Mouse (Mus musculus): ENCODE results near the gene Twf2. TPM values are rescaled to one million over a fixed set of nuclear protein-coding genes. Genes with fewer than 3 reads are reported as not detected.

The Twf2 gene
- polyA plus RNA-seq, 1 experiment from 2014 or later, result 64.2 TPM

DNA sequence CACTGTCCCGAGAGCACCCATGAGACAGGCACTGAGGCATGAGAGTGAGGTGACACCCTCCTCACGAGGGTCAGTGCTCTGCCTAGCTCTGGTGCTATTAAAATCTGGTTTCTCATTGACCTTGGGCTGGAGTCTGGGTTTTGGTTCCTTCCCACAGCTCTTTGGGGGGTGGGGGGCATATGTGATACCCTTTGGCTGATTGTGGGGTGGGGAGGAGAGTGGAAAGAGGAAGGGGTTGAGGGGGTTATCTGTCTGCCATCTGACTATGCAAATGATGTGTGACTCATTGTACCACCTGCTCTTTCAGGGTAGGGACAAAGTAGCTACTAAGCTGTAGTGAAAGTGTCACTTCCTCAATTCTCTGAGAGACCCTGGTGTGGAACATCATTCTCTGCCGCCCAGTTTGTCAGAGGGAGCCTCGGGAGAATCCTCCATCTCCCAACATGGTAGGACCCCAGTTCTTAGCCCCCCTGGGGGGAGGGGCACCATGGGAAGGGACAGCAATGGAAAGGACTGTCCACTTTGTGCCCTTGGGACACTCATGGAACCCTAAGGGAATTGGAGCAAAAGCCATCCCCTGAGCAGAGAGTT lies 19.4 kb downstream of the Twf2 start, which contains the start of gene Tlr9:
Tlr9 (plus strand) TSS at position 338 of the 591 bp plus-strand sequence.
- ATAC-seq (no peak), DNase-seq (ENCODE audit: low spot score) (no peak)
- peaks cover 6% of the 10 kb centered on the region; the same call in 1 of the 2 replicates for H3K4me1 ChIP-seq (ENCODE audit: insufficient read depth, low read depth, low read length)
- H3K9ac ChIP-seq (replicated peaks; ENCODE audit: low read depth), result no peak within 1 kb of the TSS
- H3K9me3 ChIP-seq (ENCODE audit: low read length), result no peaks in the 10 kb centered on the region
- no peak within 1 kb of the TSS for H3K27ac ChIP-seq (ENCODE audit: low read length)
- WGBS, result 61% methylated on average over 4 of the region's 4 CpGs
- no peaks in the 10 kb centered on the region for H3K27me3 ChIP-seq (replicated peaks; ENCODE audit: insufficient read depth, low read length)
- TF ChIP-seq CTCF (IDR thresholded peaks at IDR 0.05) (no peak), EP300 (IDR thresholded peaks at IDR 0.05) (no peak)
- no peak within 1 kb of the TSS for H3K4me3 ChIP-seq (ENCODE audit: low read depth, low read length)
- no peak within 1 kb of the TSS for H3K4me2 ChIP-seq (replicated peaks; ENCODE audit: low read depth, low read length)
- no peaks in the 10 kb centered on the region for H3K36me3 ChIP-seq (ENCODE audit: insufficient read depth, low read length)

DNA sequence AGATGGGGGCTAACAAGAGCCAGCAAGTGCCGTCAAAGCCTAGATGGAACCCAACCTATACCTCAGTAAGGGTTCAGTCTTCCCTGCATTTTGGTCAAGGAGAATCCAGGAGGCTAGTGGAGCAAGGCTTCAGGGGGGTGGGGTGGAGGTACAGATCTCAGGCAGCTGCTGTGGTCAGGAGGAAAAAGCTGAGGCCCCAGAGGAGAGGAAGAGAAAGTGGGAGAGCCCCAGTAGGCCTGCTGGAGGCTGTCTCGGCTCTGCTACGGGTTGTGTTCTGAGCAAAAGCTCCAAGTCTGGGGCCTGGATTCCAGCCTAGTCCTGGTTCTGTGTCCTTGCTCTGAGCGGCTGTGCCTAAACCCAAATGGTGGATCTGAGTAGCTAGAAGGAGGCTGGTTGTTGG lies 20.1 kb downstream of the Twf2 start:
- ATAC-seq (no peak), DNase-seq (ENCODE audit: low spot score) (no peak)
- Histone ChIP-seq H3K36me3 (ENCODE audit: insufficient read depth, low read length) (no peaks in the 10 kb centered on the region), H3K27ac (ENCODE audit: low read length) (no peak overlapping the region), H3K27me3 (replicated peaks; ENCODE audit: insufficient read depth, low read length) (no peaks in the 10 kb centered on the region), H3K9me3 (ENCODE audit: low read length) (no peaks in the 10 kb centered on the region), H3K4me3 (ENCODE audit: low read depth, low read length) (no peak overlapping the region), H3K4me1 (ENCODE audit: insufficient read depth, low read depth, low read length) (peaks cover 6% of the 10 kb centered on the region; the same call in 1 of the 2 replicates), H3K9ac (replicated peaks; ENCODE audit: low read depth) (no peak overlapping the region), H3K4me2 (replicated peaks; ENCODE audit: low read depth, low read length) (no peak overlapping the region)
- no peak for TF ChIP-seq CTCF (IDR thresholded peaks at IDR 0.05)
- TF ChIP-seq EP300 (IDR thresholded peaks at IDR 0.05), result no peak
- WGBS, result 83% methylated on average over 4 of the region's 4 CpGs

DNA sequence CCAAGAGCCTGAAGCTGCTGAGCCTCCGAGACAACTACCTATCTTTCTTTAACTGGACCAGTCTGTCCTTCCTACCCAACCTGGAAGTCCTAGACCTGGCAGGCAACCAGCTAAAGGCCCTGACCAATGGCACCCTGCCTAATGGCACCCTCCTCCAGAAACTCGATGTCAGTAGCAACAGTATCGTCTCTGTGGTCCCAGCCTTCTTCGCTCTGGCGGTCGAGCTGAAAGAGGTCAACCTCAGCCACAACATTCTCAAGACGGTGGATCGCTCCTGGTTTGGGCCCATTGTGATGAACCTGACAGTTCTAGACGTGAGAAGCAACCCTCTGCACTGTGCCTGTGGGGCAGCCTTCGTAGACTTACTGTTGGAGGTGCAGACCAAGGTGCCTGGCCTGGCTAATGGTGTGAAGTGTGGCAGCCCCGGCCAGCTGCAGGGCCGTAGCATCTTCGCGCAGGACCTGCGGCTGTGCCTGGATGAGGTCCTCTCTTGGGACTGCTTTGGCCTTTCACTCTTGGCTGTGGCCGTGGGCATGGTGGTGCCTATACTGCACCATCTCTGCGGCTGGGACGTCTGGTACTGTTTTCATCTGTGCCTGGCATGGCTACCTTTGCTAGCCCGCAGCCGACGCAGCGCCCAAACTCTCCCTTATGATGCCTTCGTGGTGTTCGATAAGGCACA lies 22.7 kb downstream of the Twf2 start:
- 53% methylated on average over 24 of the region's 24 CpGs for WGBS
- Histone ChIP-seq H3K4me2 (replicated peaks; ENCODE audit: low read depth, low read length) (peak overlapping the region; percentile 61), H3K36me3 (ENCODE audit: insufficient read depth, low read length) (no peaks in the 10 kb centered on the region), H3K27me3 (replicated peaks; ENCODE audit: insufficient read depth, low read length) (no peaks in the 10 kb centered on the region), H3K27ac (ENCODE audit: low read length) (no peak overlapping the region), H3K4me3 (ENCODE audit: low read depth, low read length) (peak overlapping the region; percentile 20), H3K9me3 (ENCODE audit: low read length) (no peaks in the 10 kb centered on the region), H3K9ac (replicated peaks; ENCODE audit: low read depth) (no peak overlapping the region), H3K4me1 (ENCODE audit: insufficient read depth, low read depth, low read length) (peaks cover 6% of the 10 kb centered on the region; the same call in 1 of the 2 replicates)
- no peak; the same call in 1 of the 2 replicates for ATAC-seq
- DNase-seq (ENCODE audit: low spot score), result no peak
- TF ChIP-seq CTCF (IDR thresholded peaks at IDR 0.05) (no peak), EP300 (IDR thresholded peaks at IDR 0.05) (no peak)

DNA sequence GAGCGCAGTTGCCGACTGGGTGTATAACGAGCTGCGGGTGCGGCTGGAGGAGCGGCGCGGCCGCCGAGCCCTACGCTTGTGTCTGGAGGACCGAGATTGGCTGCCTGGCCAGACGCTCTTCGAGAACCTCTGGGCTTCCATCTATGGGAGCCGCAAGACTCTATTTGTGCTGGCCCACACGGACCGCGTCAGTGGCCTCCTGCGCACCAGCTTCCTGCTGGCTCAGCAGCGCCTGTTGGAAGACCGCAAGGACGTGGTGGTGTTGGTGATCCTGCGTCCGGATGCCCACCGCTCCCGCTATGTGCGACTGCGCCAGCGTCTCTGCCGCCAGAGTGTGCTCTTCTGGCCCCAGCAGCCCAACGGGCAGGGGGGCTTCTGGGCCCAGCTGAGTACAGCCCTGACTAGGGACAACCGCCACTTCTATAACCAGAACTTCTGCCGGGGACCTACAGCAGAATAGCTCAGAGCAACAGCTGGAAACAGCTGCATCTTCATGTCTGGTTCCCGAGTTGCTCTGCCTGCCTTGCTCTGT lies 23.3 kb downstream of the Twf2 start:
- peak overlapping the region; percentile 61 for H3K4me2 ChIP-seq (replicated peaks; ENCODE audit: low read depth, low read length)
- H3K27me3 ChIP-seq (replicated peaks; ENCODE audit: insufficient read depth, low read length), result no peaks in the 10 kb centered on the region
- TF ChIP-seq CTCF (IDR thresholded peaks at IDR 0.05), result peak; percentile 69
- no peak for TF ChIP-seq EP300 (IDR thresholded peaks at IDR 0.05)
- DNase-seq (ENCODE audit: low spot score) (peak; percentile 85), ATAC-seq (peak; percentile 71)
- 3% methylated on average over 33 of the region's 34 CpGs for WGBS
- H3K4me1 ChIP-seq (ENCODE audit: insufficient read depth, low read depth, low read length), result peaks cover 6% of the 10 kb centered on the region; the same call in 1 of the 2 replicates
- H3K36me3 ChIP-seq (ENCODE audit: insufficient read depth, low read length), result no peaks in the 10 kb centered on the region
- no peak overlapping the region for H3K27ac ChIP-seq (ENCODE audit: low read length)
- H3K9me3 ChIP-seq (ENCODE audit: low read length), result no peaks in the 10 kb centered on the region
- peak overlapping the region; percentile 20 for H3K4me3 ChIP-seq (ENCODE audit: low read depth, low read length)
- H3K9ac ChIP-seq (replicated peaks; ENCODE audit: low read depth), result 0 out of 2 replicates have a peak overlapping the region, but pooled peaks have one; percentile 2

- Histone ChIP-seq H3K4me1 (ENCODE audit: insufficient read depth, low read depth, low read length) (peaks cover 6% of the 10 kb centered on the region; the same call in 1 of the 2 replicates), H3K4me2 (replicated peaks; ENCODE audit: low read depth, low read length) (no peak overlapping the region), H3K4me3 (ENCODE audit: low read depth, low read length) (no peak overlapping the region), H3K9ac (replicated peaks; ENCODE audit: low read depth) (no peak overlapping the region), H3K27ac (ENCODE audit: low read length) (no peak overlapping the region), H3K27me3 (replicated peaks; ENCODE audit: insufficient read depth, low read length) (no peaks in the 10 kb centered on the region), H3K9me3 (ENCODE audit: low read length) (no peaks in the 10 kb centered on the region), H3K36me3 (ENCODE audit: insufficient read depth, low read length) (peaks cover 3% of the 10 kb centered on the region; the same call in 1 of the 2 replicates)
- TF ChIP-seq CTCF (IDR thresholded peaks at IDR 0.05), result no peak
- peak; percentile 65; the same call in 1 of the 2 replicates for TF ChIP-seq EP300 (IDR thresholded peaks at IDR 0.05)
- 38% methylated on average over 8 of the region's 8 CpGs for WGBS
- ATAC-seq (peak; percentile 27), DNase-seq (ENCODE audit: low spot score) (peak; percentile 69)
Observed at GRCm38 (mm10) chr9:106227790-106228429, 25.0 kb downstream of the Twf2 start.

Data from lung, postnatal 0 days (tissue).